ENCODE assay signal across 18 mouse cellular contexts in the genomic region with DNA sequence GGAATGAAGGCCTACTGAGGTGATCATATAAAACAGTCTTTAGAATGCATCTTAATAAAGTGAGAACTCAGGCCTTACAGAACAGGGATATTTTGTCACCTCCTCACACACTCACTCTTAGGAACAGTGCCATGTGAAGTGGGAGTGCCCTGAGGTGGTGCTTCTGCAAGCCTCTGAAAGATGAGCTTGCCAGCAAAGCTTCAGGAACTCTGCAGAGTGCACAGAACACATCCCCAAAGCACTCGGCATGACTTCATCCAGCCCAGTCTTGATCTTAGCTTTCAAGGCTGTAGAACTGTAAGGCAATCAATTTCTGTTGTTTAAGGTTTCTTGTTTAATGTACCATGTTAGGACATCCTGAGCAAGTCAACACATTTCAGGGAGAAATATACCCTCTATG.
"Had no signal": no experiment of that assay in that cellular context is flagged by ENCODE, and none has a peak within 500 bp of the region (broad histone marks: within the 10 kb centered on the region; RNA-seq: fewer than 3 reads in every experiment).

No protein-coding gene starts in this region.

- ATAC-seq: midbrain, embryonic 16.5 days had no signal

- H3K9me3 ChIP-seq: midbrain, embryonic 10.5 days; midbrain, embryonic 12.5 days; neural tube, embryonic 13.5 days; neural tube, embryonic 15.5 days had no signal

- H3K27me3 ChIP-seq: midbrain, embryonic 12.5 days; neural tube, embryonic 13.5 days; neural tube, embryonic 15.5 days had no signal

- H3K9ac ChIP-seq: lung, embryonic 14.5 days; midbrain, embryonic 12.5 days; neural tube, embryonic 13.5 days; neural tube, embryonic 15.5 days had no signal

- DNase-seq: lung, embryonic 14.5 days; lung, postnatal 10 days; lung, postnatal 4 days; midbrain, embryonic 14.5 days; retina, postnatal 1 day; right cerebral cortex, adult 18-20 months; right cerebral cortex, postnatal 25 days; right cerebral cortex, postnatal 4 days; spleen, adult 18-20 months; thymus, adult 18-20 months; thymus, postnatal 14 days; thymus, postnatal 36 days had no signal

- H3K27ac ChIP-seq: midbrain, embryonic 10.5 days; midbrain, embryonic 12.5 days; neural tube, embryonic 13.5 days; neural tube, embryonic 15.5 days had no signal

- H3K4me2 ChIP-seq: lung, embryonic 14.5 days; midbrain, embryonic 12.5 days; neural tube, embryonic 13.5 days; neural tube, embryonic 15.5 days had no signal

- H3K4me3 ChIP-seq: midbrain, embryonic 10.5 days; midbrain, embryonic 12.5 days; myocyte; neural tube, embryonic 13.5 days; neural tube, embryonic 15.5 days had no signal

- H3K36me3 ChIP-seq: midbrain, embryonic 10.5 days; midbrain, embryonic 12.5 days; neural tube, embryonic 13.5 days; neural tube, embryonic 15.5 days had no signal
